Mouse (Mus musculus): ENCODE data around the gene Cdc42bpa. TPM values are rescaled to one million over a fixed set of nuclear protein-coding genes. Genes with fewer than 3 reads are reported as not detected.

Cdc42bpa gene
- polyA plus RNA-seq, 1 experiment from 2014 or later, result 19.7 TPM

- 65% methylated on average over 7 of the region's 7 CpGs for WGBS
- no peak overlapping the region for H3K9ac ChIP-seq (ENCODE audit: low read depth, low read length)
- H3K9me3 ChIP-seq (ENCODE audit: control insufficient read depth, low read length), result no peaks in the 10 kb centered on the region
- no peak overlapping the region for H3K4me2 ChIP-seq (replicated peaks; ENCODE audit: low read depth, low read length)
- H3K36me3 ChIP-seq (ENCODE audit: control insufficient read depth, insufficient read depth, low read length), result no peaks in the 10 kb centered on the region
- no peaks in the 10 kb centered on the region for H3K27me3 ChIP-seq (ENCODE audit: control insufficient read depth, insufficient read depth, low read length)
- no peak for ATAC-seq (ENCODE audit: low FRiP score, low TSS enrichment)
- no peak overlapping the region for H3K27ac ChIP-seq (ENCODE audit: low read depth, low read length)
- H3K4me3 ChIP-seq (ENCODE audit: low read length), result no peak overlapping the region
- no peaks in the 10 kb centered on the region for H3K4me1 ChIP-seq (ENCODE audit: control insufficient read depth, insufficient read depth, low read length)
Observed at GRCm38 (mm10) chr1:179928822-179929221, 31.4 kb upstream of the Cdc42bpa start.

GRCm38 (mm10) chr1:179931247-179931646 is 29.0 kb upstream of the Cdc42bpa start:
- no peak overlapping the region for H3K27ac ChIP-seq (ENCODE audit: low read depth, low read length)
- H3K9ac ChIP-seq (ENCODE audit: low read depth, low read length), result no peak overlapping the region
- WGBS, result 82% methylated on average over 3 of the region's 3 CpGs
- H3K9me3 ChIP-seq (ENCODE audit: control insufficient read depth, low read length), result no peaks in the 10 kb centered on the region
- ATAC-seq (ENCODE audit: low FRiP score, low TSS enrichment), result no peak
- H3K36me3 ChIP-seq (ENCODE audit: control insufficient read depth, insufficient read depth, low read length), result no peaks in the 10 kb centered on the region
- H3K4me1 ChIP-seq (ENCODE audit: control insufficient read depth, insufficient read depth, low read length), result no peaks in the 10 kb centered on the region
- H3K4me2 ChIP-seq (replicated peaks; ENCODE audit: low read depth, low read length), result no peak overlapping the region
- H3K27me3 ChIP-seq (ENCODE audit: control insufficient read depth, insufficient read depth, low read length), result no peaks in the 10 kb centered on the region
- no peak overlapping the region for H3K4me3 ChIP-seq (ENCODE audit: low read length)

DNA sequence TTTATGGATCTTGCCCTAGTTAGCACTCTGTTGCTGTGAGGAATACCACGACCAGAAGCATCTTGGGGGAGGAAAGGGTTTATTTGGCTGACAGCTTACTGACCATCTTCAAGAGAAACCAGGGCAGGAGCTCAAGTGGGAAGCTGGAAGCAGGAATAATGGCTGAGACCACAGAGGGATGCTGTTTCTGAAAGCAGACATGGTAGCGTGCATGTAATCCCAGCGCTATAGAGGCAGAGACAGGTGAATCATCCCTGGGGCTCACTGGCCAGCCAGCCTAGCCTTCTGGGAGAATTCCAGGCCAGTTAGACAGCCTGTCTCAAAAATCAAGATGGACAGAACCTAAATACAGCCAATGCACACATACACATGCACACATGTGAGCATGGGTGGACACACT is 26.2 kb upstream of the Cdc42bpa start:
- H3K27me3 ChIP-seq (ENCODE audit: control insufficient read depth, insufficient read depth, low read length), result no peaks in the 10 kb centered on the region
- no peaks in the 10 kb centered on the region for H3K9me3 ChIP-seq (ENCODE audit: control insufficient read depth, low read length)
- no peak overlapping the region for H3K27ac ChIP-seq (ENCODE audit: low read depth, low read length)
- ATAC-seq (ENCODE audit: low FRiP score, low TSS enrichment), result no peak
- no peaks in the 10 kb centered on the region for H3K36me3 ChIP-seq (ENCODE audit: control insufficient read depth, insufficient read depth, low read length)
- WGBS, result 85% methylated on average over 3 of the region's 3 CpGs
- no peaks in the 10 kb centered on the region for H3K4me1 ChIP-seq (ENCODE audit: control insufficient read depth, insufficient read depth, low read length)
- H3K9ac ChIP-seq (ENCODE audit: low read depth, low read length), result no peak overlapping the region
- H3K4me3 ChIP-seq (ENCODE audit: low read length), result no peak overlapping the region
- no peak overlapping the region for H3K4me2 ChIP-seq (replicated peaks; ENCODE audit: low read depth, low read length)

GRCm38 (mm10) chr1:179940071-179940786 is 20.0 kb upstream of the Cdc42bpa start:
- no peak overlapping the region for H3K4me2 ChIP-seq (replicated peaks; ENCODE audit: low read depth, low read length)
- H3K4me1 ChIP-seq (ENCODE audit: control insufficient read depth, insufficient read depth, low read length), result no peaks in the 10 kb centered on the region
- ATAC-seq (ENCODE audit: low FRiP score, low TSS enrichment), result no peak
- no peaks in the 10 kb centered on the region for H3K27me3 ChIP-seq (ENCODE audit: control insufficient read depth, insufficient read depth, low read length)
- no peaks in the 10 kb centered on the region for H3K36me3 ChIP-seq (ENCODE audit: control insufficient read depth, insufficient read depth, low read length)
- H3K27ac ChIP-seq (ENCODE audit: low read depth, low read length), result no peak overlapping the region
- 71% methylated on average over 23 of the region's 23 CpGs for WGBS
- H3K4me3 ChIP-seq (ENCODE audit: low read length), result no peak overlapping the region
- no peaks in the 10 kb centered on the region for H3K9me3 ChIP-seq (ENCODE audit: control insufficient read depth, low read length)
- no peak overlapping the region for H3K9ac ChIP-seq (ENCODE audit: low read depth, low read length)

- H3K4me1 ChIP-seq (ENCODE audit: control insufficient read depth, insufficient read depth, low read length), result no peaks in the 10 kb centered on the region
- no peak overlapping the region for H3K4me2 ChIP-seq (replicated peaks; ENCODE audit: low read depth, low read length)
- H3K4me3 ChIP-seq (ENCODE audit: low read length), result no peak overlapping the region
- no peaks in the 10 kb centered on the region for H3K9me3 ChIP-seq (ENCODE audit: control insufficient read depth, low read length)
- H3K36me3 ChIP-seq (ENCODE audit: control insufficient read depth, insufficient read depth, low read length), result no peaks in the 10 kb centered on the region
- no peaks in the 10 kb centered on the region for H3K27me3 ChIP-seq (ENCODE audit: control insufficient read depth, insufficient read depth, low read length)
- WGBS, result 79% methylated on average over 14 of the region's 14 CpGs
- H3K9ac ChIP-seq (ENCODE audit: low read depth, low read length), result no peak overlapping the region
- no peak for ATAC-seq (ENCODE audit: low FRiP score, low TSS enrichment)
- H3K27ac ChIP-seq (ENCODE audit: low read depth, low read length), result no peak overlapping the region
Observed at GRCm38 (mm10) chr1:179940787-179941352, 19.4 kb upstream of the Cdc42bpa start.

DNA sequence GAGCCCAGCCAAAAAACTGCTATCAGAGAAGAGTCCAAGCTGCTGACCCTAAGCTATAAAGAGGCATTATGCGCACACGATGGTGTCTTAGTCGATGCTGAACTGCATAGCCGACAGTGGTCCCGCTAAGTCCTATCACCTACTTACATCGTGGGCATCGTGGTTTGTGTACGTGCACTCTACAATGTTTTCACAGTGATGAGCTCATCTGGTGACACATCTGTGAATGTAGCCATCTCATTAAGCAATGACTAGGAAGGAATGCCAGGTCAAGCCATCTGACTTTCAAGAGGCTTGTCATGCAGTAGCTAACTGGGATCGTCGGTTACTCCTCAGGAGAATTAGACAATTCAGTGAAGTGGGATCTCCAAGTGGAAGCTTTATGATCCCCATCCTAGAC is 15.3 kb upstream of the Cdc42bpa start:
- no peak overlapping the region for H3K27ac ChIP-seq (ENCODE audit: low read depth, low read length)
- 92% methylated on average over 10 of the region's 10 CpGs for WGBS
- H3K36me3 ChIP-seq (ENCODE audit: control insufficient read depth, insufficient read depth, low read length), result no peaks in the 10 kb centered on the region
- no peak for ATAC-seq (ENCODE audit: low FRiP score, low TSS enrichment)
- H3K4me1 ChIP-seq (ENCODE audit: control insufficient read depth, insufficient read depth, low read length), result no peaks in the 10 kb centered on the region
- no peak overlapping the region for H3K4me2 ChIP-seq (replicated peaks; ENCODE audit: low read depth, low read length)
- no peaks in the 10 kb centered on the region for H3K27me3 ChIP-seq (ENCODE audit: control insufficient read depth, insufficient read depth, low read length)
- H3K9me3 ChIP-seq (ENCODE audit: control insufficient read depth, low read length), result no peaks in the 10 kb centered on the region
- H3K4me3 ChIP-seq (ENCODE audit: low read length), result no peak overlapping the region
- H3K9ac ChIP-seq (ENCODE audit: low read depth, low read length), result no peak overlapping the region

DNA sequence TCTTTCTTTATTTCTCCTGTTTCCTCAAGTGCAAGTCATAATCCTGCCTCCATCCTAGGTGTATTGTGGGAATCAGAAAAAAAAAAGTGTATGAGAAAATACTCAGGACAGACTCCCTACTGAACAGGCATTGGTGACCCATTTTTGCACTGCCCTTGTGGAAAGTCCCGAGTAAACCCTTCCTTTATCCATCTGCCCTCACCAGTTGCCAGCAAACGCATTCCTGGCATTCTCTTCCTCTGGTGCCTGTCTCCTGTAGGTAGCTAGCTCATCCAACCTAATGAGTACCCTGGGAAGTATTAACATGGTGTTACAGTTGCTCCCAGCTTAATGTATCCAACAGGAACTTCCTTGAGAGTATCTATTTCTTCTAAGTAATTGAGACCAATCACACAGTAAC is 13.7 kb upstream of the Cdc42bpa start:
- no peak overlapping the region for H3K9ac ChIP-seq (ENCODE audit: low read depth, low read length)
- H3K4me3 ChIP-seq (ENCODE audit: low read length), result no peak overlapping the region
- no peak overlapping the region for H3K4me2 ChIP-seq (replicated peaks; ENCODE audit: low read depth, low read length)
- no peaks in the 10 kb centered on the region for H3K9me3 ChIP-seq (ENCODE audit: control insufficient read depth, low read length)
- no peak for ATAC-seq (ENCODE audit: low FRiP score, low TSS enrichment)
- H3K36me3 ChIP-seq (ENCODE audit: control insufficient read depth, insufficient read depth, low read length), result no peaks in the 10 kb centered on the region
- no peaks in the 10 kb centered on the region for H3K4me1 ChIP-seq (ENCODE audit: control insufficient read depth, insufficient read depth, low read length)
- H3K27ac ChIP-seq (ENCODE audit: low read depth, low read length), result no peak overlapping the region
- WGBS, result 61% methylated on average over 2 of the region's 2 CpGs
- no peaks in the 10 kb centered on the region for H3K27me3 ChIP-seq (ENCODE audit: control insufficient read depth, insufficient read depth, low read length)

DNA sequence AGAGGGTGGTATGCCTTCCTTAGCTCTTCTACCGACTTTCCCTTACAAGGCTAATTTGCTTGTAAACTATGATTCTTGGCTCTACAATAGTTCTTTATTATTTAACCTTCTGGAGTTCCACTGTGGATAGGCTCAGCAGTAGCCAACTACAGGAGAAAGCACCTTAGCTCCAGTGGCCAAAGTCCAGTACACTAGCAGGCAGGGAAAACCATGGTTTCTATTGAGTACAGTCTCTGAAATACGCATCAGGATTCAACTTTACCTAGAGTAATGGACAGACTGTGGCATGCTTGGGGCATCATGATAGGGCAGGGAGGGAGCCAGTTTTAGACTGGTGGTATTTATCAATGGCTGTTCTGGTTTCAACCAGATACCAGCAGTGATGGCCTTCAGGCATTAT is 12.6 kb upstream of the Cdc42bpa start:
- 94% methylated on average over 2 of the region's 2 CpGs for WGBS
- no peak for ATAC-seq (ENCODE audit: low FRiP score, low TSS enrichment)
- Histone ChIP-seq H3K36me3 (ENCODE audit: control insufficient read depth, insufficient read depth, low read length) (no peaks in the 10 kb centered on the region), H3K27me3 (ENCODE audit: control insufficient read depth, insufficient read depth, low read length) (no peaks in the 10 kb centered on the region), H3K4me2 (replicated peaks; ENCODE audit: low read depth, low read length) (no peak overlapping the region), H3K27ac (ENCODE audit: low read depth, low read length) (no peak overlapping the region), H3K4me1 (ENCODE audit: control insufficient read depth, insufficient read depth, low read length) (no peaks in the 10 kb centered on the region), H3K9ac (ENCODE audit: low read depth, low read length) (no peak overlapping the region), H3K4me3 (ENCODE audit: low read length) (no peak overlapping the region), H3K9me3 (ENCODE audit: control insufficient read depth, low read length) (no peaks in the 10 kb centered on the region)

DNA sequence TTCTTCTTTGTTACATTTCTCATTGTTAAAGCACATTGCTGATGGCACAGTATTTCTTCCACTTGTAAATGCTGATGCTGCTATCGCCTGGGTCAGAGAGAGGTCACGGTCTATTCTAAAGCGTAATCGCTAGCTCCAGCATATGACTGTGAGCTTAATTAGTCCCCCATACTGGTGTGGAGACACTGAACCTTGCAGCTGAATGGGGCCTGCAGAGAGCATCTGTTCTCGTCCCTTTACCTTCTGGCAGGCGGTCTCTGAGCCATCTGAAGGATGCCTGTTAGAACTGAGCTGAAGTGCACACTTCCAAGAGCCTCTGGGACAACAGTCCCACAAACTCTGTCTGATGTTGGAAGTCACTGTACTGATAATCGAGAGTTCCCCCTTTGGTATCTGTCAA is 8.7 kb upstream of the Cdc42bpa start:
- Histone ChIP-seq H3K4me1 (ENCODE audit: control insufficient read depth, insufficient read depth, low read length) (no peaks in the 10 kb centered on the region), H3K4me3 (ENCODE audit: low read length) (no peak overlapping the region), H3K27me3 (ENCODE audit: control insufficient read depth, insufficient read depth, low read length) (no peaks in the 10 kb centered on the region), H3K36me3 (ENCODE audit: control insufficient read depth, insufficient read depth, low read length) (no peaks in the 10 kb centered on the region), H3K9ac (ENCODE audit: low read depth, low read length) (no peak overlapping the region), H3K27ac (ENCODE audit: low read depth, low read length) (no peak overlapping the region), H3K9me3 (ENCODE audit: control insufficient read depth, low read length) (no peaks in the 10 kb centered on the region), H3K4me2 (replicated peaks; ENCODE audit: low read depth, low read length) (no peak overlapping the region)
- WGBS, result 74% methylated on average over 7 of the region's 7 CpGs
- ATAC-seq (ENCODE audit: low FRiP score, low TSS enrichment), result no peak
